Mouse (Mus musculus) E14TG2a.4 (cell line): Measurements from ENCODE around the gene Osbp2.

Experiments used
- CTCF ChIP-seq: conservative IDR thresholded peaks from 2 replicates; pipeline ENCODE4 v1.5.1; 2014; ENCODE audit warnings: low read length
- NANOG ChIP-seq: IDR thresholded peaks from 2 replicates; pipeline ENCODE4 v1.6.1; 2014; ENCODE audit warnings: borderline replicate concordance, low read length, mixed read lengths

GRCm38 (mm10) chr11:3722036-3722435, 141.7 kb downstream of the Osbp2 start:
- TF ChIP-seq CTCF (no peak), NANOG (no peak)
